Mouse (Mus musculus) G1E (cell line): ENCODE results near the gene Sik3.

Experiments used
- CTCF ChIP-seq: IDR thresholded peaks from 2 replicates; pipeline ENCODE4 v1.5.1; 2012; ENCODE audit warnings: low read depth, low read length, inconsistent platforms, mixed read lengths
- POLR2AphosphoS5 ChIP-seq: IDR thresholded peaks from 2 replicates; pipeline ENCODE4 v1.6.1; 2012; ENCODE audit warnings: low read depth, low read length, inconsistent platforms; ENCODE audit not compliant: insufficient replicate concordance

- TF ChIP-seq CTCF (no peak), POLR2AphosphoS5 (no peak)
Measured at GRCm38 (mm10) chr9:46257546-46257945, 244.9 kb downstream of the Sik3 start.
